Mouse (Mus musculus) hindbrain, embryonic 10.5 days (tissue): Measurements from ENCODE around the gene Papss2. TPM values are rescaled to one million over a fixed set of nuclear protein-coding genes. Genes with fewer than 3 reads are reported as not detected.
A peak's percentile ranks its signal among the peaks of the same experiment; 100 is the strongest.

Experiments
- DNase-seq: peaks from one replicate; pipeline ENCODE4 v3.0.0-alpha.2; 2017; ENCODE audit warnings: low spot score
- H3K27ac ChIP-seq: fragments of 300-500 bp; sonication (generic); 2 replicates; pipeline ENCODE4 v1.5.1; 2016; ENCODE audit warnings: mild to moderate bottlenecking, moderate library complexity
- H3K27me3 ChIP-seq: fragments of 300-500 bp; sonication (generic); 2 replicates; pipeline ENCODE4 v1.6.1; 2016; ENCODE audit warnings: mild to moderate bottlenecking; ENCODE audit not compliant: poor library complexity, insufficient read depth, severe bottlenecking
- H3K36me3 ChIP-seq: fragments of 300-500 bp; sonication (generic); 2 replicates; pipeline ENCODE4 v1.6.1; 2016; ENCODE audit warnings: mild to moderate bottlenecking, moderate library complexity
- H3K4me1 ChIP-seq: fragments of 300-500 bp; sonication (generic); replicated peaks from 2 replicates; pipeline ENCODE4 v1.6.1; 2016; ENCODE audit warnings: mild to moderate bottlenecking
- H3K4me3 ChIP-seq: fragments of 300-500 bp; sonication (generic); 2 replicates; pipeline ENCODE4 v1.5.1; 2016; ENCODE audit warnings: mild to moderate bottlenecking, moderate library complexity
- H3K9me3 ChIP-seq: fragments of 300-500 bp; sonication (generic); 2 replicates; pipeline ENCODE4 v1.6.1; 2016; ENCODE audit warnings: mild to moderate bottlenecking, moderate library complexity
- WGBS: fragments of 180-500 bp; shearing (Covaris S2); methylation state at CpG from one replicate; pipeline ENCODE4 v1.1.7; 2016; 5-methylcytosine and 5-hydroxymethylcytosine counted together
- polyA plus RNA-seq: library from polyadenylated mRNA; unstranded; fragments of >200 nt; fragmentation: Nextera tagmentation; extraction: Ambion mirVana; gene quantifications from 2 replicates; pipeline ENCODE4 v1.2.1, GENCODE M21; 2016

Gene Papss2
- polyA plus RNA-seq, 1 experiment from 2014 or later: 1.7 TPM

DNA sequence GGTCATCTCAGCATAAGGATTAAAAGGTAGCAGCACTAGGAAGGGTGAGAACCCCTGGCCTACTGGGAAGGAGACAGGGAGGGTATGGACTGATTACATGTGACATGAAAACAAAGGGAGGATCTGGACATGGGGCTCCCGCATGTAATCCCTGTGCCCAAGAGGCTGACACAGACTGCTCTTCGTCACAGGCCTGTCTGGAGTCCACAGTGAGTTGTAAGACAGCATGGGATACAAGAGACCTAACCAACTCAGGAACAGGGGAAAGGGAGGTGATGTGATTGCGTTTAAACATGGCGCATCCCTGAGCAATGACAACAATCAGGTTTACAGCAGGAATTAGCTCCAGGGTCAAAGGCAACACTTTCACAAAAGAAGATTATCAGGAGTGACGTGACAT lies 113.4 kb downstream of the Papss2 start:
- WGBS: 91% methylated on average over 5 of the region's 5 CpGs
- no peak for DNase-seq

DNA sequence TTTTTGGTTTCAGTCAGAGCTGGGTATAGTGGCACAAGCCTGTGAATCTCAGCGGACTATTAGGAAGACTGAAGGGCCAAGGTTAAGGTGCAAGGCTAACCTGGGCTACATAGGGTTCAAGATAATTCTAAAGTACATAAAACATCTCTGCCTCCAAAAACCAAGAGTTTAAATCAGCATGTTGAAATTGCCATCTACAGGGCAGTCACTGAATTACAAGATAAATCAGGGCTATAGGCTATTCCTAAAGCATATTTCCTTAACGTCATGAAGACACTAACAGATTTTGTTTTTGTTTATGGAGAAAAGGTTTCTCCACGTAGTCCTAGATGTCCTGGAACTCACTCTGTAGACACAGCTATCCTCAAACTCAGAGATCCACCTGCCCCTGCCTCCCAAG lies 114.7 kb downstream of the Papss2 start:
- no peak for DNase-seq
- H3K4me3 ChIP-seq: no peak overlapping the region
- no peaks in the 10 kb centered on the region for H3K27me3 ChIP-seq
- peaks cover 26% of the 10 kb centered on the region for H3K4me1 ChIP-seq
- WGBS: 82% methylated on average over 3 of the region's 3 CpGs
- H3K9me3 ChIP-seq: no peaks in the 10 kb centered on the region
- H3K27ac ChIP-seq: no peak overlapping the region
- peaks cover 26% of the 10 kb centered on the region for H3K36me3 ChIP-seq

More for the DNA sequence above, 113.4 kb downstream of the Papss2 start:
- Histone ChIP-seq H3K9me3 (no peaks in the 10 kb centered on the region), H3K4me3 (no peak overlapping the region), H3K27me3 (no peaks in the 10 kb centered on the region), H3K27ac (no peak overlapping the region), H3K36me3 (peaks cover 39% of the 10 kb centered on the region), H3K4me1 (peaks cover 26% of the 10 kb centered on the region)

DNA sequence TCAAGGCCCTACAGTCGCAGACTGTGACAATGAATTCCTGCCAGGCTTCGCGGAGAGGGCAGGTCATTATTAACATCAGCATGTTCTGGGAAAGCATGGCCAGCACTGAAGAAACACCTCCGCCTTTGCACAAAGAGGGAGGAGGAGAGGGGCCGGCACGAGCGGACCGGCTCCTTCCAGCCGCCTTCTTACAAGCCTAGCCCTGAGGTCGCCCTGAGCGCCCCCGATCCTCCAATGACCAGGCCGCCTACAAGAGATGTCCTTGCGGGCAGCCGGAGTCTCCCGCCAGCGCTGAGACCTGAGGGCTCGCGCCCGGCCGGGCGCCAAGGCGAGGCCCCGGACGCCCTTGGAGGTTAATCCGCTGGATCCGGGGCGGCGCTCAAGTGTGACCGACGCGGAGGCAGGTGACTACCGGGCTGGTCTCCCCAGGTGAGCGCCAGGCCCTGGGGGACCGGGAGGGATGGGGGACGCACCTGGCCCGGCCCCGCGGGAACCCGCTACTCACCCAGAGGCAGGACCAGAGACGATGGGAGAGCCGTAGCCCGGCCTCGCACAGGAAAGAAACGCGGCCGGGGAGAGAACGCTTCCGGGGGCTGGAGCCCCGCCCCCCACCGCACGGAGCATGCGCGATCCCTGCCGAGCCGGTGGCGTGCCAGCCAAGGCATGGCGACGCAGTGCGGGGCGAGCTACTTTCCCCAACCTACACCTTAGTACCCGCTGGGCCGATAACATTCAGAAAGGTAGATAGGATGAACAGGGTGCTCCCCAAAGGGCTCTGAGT lies 116.4 kb downstream of the Papss2 start:
- peaks cover 10% of the 10 kb centered on the region; the same call in 1 of the 2 replicates for H3K36me3 ChIP-seq
- H3K4me1 ChIP-seq: peaks cover 26% of the 10 kb centered on the region
- peak; percentile 93 for DNase-seq
- H3K27ac ChIP-seq: peak overlapping the region; percentile 96
- no peaks in the 10 kb centered on the region for H3K9me3 ChIP-seq
- H3K27me3 ChIP-seq: no peaks in the 10 kb centered on the region
- H3K4me3 ChIP-seq: peak overlapping the region; percentile 81
- under 1% methylated on average over 63 of the region's 63 CpGs for WGBS

DNA sequence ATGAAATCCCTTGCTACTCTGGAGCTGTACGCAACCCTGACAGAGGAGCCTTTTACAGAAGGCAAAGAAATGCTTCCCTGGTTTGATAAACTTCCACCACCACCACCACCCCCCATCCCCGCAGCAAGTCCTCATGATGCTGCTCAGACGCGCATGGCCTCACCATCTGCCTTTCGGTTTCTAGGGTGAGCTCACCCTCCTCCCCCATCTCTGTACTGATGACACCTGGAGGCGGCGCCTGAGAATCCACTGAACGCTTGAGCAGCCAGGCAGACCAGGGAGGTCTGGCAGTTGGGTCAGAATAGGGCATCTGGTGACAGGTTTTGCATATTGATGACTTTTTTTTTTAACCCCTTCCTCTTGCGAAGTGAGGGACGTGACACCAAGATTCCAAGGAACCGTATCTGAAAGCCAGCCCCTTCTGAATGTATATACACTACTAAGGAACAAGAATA lies 117.0 kb downstream of the Papss2 start:
- peak overlapping the region; percentile 96 for H3K27ac ChIP-seq
- DNase-seq: peak; percentile 81
- H3K9me3 ChIP-seq: no peaks in the 10 kb centered on the region
- under 1% methylated on average over 11 of the region's 11 CpGs for WGBS
- H3K36me3 ChIP-seq: peaks cover 10% of the 10 kb centered on the region; the same call in 1 of the 2 replicates
- peaks cover 26% of the 10 kb centered on the region for H3K4me1 ChIP-seq
- peak overlapping the region; percentile 81 for H3K4me3 ChIP-seq
- H3K27me3 ChIP-seq: no peaks in the 10 kb centered on the region

DNA sequence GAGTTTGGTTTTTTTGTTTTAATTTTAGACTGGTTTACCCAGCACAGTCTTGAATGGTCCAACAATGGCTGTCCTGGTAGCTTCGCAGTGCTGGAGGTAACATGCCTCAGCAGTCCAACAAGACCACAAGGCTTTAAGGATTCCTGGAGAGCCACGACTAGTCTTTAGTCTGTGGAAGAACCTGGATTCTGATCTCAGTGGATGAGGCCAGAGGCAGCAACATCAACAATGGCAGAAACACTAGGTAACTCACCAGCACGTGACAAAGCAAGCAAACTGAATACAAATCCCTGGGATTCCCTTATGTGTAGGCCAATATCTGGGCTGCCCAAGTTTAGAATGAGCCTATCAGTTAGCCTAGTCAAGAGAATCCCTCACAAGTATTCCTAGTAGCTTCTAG lies 117.9 kb downstream of the Papss2 start:
- H3K27ac ChIP-seq: peak overlapping the region; percentile 96; the same call in 1 of the 2 replicates
- DNase-seq: no peak
- no peaks in the 10 kb centered on the region for H3K9me3 ChIP-seq

DNA sequence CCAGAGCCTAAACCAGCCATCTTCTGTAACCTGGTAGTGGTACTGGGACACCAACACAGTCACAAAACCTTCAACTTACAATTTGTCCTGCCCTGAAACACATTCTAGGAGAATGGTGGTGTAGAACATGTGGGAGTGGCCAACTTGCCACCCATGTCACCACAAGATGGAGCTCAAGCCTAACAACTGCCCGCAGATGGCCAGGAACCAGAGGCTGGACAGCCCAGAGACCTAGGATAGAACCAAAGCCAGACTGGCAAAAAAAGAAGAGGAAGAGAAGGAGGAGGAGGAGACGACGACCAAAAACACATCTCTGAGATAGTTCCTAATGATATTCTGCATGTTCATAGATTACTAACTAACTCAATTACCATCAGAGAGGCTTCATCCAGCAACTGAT lies 119.6 kb downstream of the Papss2 start:
- H3K9me3 ChIP-seq: 0 out of 2 replicates have a peak, but pooled peaks cover 3% of the 10 kb centered on the region
- H3K4me1 ChIP-seq: peaks cover 26% of the 10 kb centered on the region
- 5% methylated on average over 3 of the region's 3 CpGs for WGBS
- no peaks in the 10 kb centered on the region for H3K36me3 ChIP-seq
- peak; percentile 74 for DNase-seq
- no peak overlapping the region for H3K27ac ChIP-seq
- no peaks in the 10 kb centered on the region for H3K27me3 ChIP-seq
- no peak overlapping the region for H3K4me3 ChIP-seq

More for the DNA sequence above, 117.9 kb downstream of the Papss2 start:
- no peak overlapping the region; the same call in 1 of the 2 replicates for H3K4me3 ChIP-seq
- peaks cover 26% of the 10 kb centered on the region for H3K4me1 ChIP-seq
- H3K27me3 ChIP-seq: no peaks in the 10 kb centered on the region
- WGBS: 76% methylated on average over 3 of the region's 3 CpGs
- H3K36me3 ChIP-seq: peaks cover 10% of the 10 kb centered on the region; the same call in 1 of the 2 replicates

DNA sequence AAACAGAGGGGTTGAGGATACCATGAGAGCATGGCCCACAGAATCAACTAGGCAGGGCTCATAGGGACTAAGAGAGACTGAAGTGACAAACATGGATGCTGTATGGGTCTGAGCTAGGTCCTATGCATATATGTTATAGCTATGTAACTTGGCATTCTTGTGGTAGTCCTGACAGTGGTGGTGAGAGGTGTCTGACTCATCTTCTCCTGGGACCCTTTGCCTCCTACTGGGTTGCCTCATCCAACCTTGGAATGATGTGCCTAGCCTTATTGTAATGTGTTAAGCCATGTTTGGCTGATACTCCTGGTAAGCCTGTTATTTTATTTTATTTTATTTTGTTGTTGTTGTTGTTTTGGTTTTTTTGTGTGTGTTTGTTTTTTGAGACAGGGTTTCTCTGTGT lies 120.1 kb downstream of the Papss2 start:
- Histone ChIP-seq H3K36me3 (no peaks in the 10 kb centered on the region), H3K27me3 (no peaks in the 10 kb centered on the region), H3K4me1 (peaks cover 23% of the 10 kb centered on the region), H3K4me3 (no peak overlapping the region), H3K27ac (no peak overlapping the region), H3K9me3 (0 out of 2 replicates have a peak, but pooled peaks cover 3% of the 10 kb centered on the region)
- no peak for DNase-seq

Other genes with a start within 250 kb of the Papss2 start
- 13.9 and 14.4 TPM in 2 replicates for gene Sgms1, start 206.1 kb upstream of the Papss2 start, polyA plus RNA-seq
- gene Rpl9-ps6, start 129.2 kb upstream of the Papss2 start, polyA plus RNA-seq: 54.2 and 59.2 TPM in 2 replicates
- 64.0 and 73.0 TPM in 2 replicates for gene Minpp1, start 110.0 kb upstream of the Papss2 start, polyA plus RNA-seq
- gene Atad1, start 144.0 kb downstream of the Papss2 start, polyA plus RNA-seq: 72.7 and 77.5 TPM in 2 replicates
- gene Pten, start 161.7 kb downstream of the Papss2 start, polyA plus RNA-seq: 5.1 and 7.7 TPM in 2 replicates